Mouse (Mus musculus) cerebellum, adult 2 months (tissue): ENCODE results near the gene Gm49373.

Experiments
- CTCF ChIP-seq: fragments of 200-500 bp; IDR thresholded peaks from 2 replicates; pipeline ENCODE4 v1.5.1; 2011; ENCODE audit warnings: low read depth, mild to moderate bottlenecking, control low read depth, low read length, moderate library complexity, borderline replicate concordance; ENCODE audit not compliant: insufficient read depth
- POLR2A ChIP-seq: fragments of 200-500 bp; IDR thresholded peaks from 2 replicates; pipeline ENCODE4 v1.6.1; 2011; ENCODE audit warnings: low read length, control low read depth, borderline replicate concordance; ENCODE audit not compliant: insufficient read depth

- TF ChIP-seq CTCF, result no peak
- TF ChIP-seq POLR2A, result no peak
These were observed 37.3 kb downstream of the Gm49373 start for GRCm38 (mm10) chr9:21035586-21035985.
